Mouse (Mus musculus) layer of hippocampus, postnatal 14 days (tissue): ENCODE measurements around the gene Pacrg. TPM values are rescaled to one million over a fixed set of nuclear protein-coding genes. Genes with fewer than 3 reads are reported as not detected.

Experiments used
- DNase-seq, 2 experiments: peaks; one replicate each; pipeline ENCODE4 v3.0.0; 2021 to 2022; ENCODE audit warnings: low spot score in 2 of 2, mixed read lengths in 1 of 2
- total RNA-seq, 2 experiments: library from RNA; stranded (reverse); gene quantifications; 2 replicates each; pipeline ENCODE4 v1.2.3; 2021

The Pacrg gene
- total RNA-seq, 2 experiments from 2014 or later = 19.4 to 20.8 TPM

GRCm38 (mm10) chr17:10627476-10627875, 212.6 kb downstream of the Pacrg start:
- DNase-seq = no peak

DNA sequence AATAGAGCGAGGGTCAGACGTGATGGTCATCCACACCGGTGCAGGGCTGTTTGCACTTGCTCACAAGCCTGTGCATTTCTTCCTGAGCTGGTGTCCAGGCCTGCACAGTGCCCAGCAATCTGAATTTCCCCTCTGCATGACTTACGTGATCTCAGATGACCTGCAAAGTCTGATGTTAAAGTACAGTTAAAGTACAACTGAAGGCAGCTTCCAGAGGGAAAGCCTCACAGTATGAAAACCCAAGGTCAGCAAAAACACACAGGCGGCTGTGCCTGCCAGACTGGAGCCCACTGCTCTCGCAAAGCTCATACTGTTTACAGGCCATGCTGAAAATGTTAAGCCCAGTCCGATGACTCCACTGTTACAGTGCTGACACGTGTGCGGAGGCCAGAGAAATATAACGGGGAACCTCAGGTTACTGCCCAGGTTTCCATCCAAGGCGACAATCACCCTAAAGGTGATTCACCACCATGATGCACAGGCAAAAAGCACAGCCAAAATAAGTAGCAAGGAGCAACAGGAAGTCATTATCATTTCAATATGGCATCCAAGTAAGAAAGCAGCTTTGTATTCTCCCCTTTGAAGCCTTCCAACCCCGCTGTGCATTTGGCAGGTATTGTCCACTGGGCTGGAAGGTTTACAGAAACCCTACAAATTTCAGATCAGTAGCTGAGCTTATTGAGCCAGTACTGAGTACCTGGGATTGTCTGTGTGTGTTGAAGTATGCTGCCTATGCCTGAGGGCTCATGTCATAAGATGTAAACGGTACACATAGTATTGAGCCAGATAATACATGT, 213.6 kb downstream of the Pacrg start:
- DNase-seq = no peak

- no peak for DNase-seq
Measured at GRCm38 (mm10) chr17:10624699-10625424, 215.2 kb downstream of the Pacrg start.

- no peak for DNase-seq
Measured at GRCm38 (mm10) chr17:10620621-10621020, 219.5 kb downstream of the Pacrg start.

DNA sequence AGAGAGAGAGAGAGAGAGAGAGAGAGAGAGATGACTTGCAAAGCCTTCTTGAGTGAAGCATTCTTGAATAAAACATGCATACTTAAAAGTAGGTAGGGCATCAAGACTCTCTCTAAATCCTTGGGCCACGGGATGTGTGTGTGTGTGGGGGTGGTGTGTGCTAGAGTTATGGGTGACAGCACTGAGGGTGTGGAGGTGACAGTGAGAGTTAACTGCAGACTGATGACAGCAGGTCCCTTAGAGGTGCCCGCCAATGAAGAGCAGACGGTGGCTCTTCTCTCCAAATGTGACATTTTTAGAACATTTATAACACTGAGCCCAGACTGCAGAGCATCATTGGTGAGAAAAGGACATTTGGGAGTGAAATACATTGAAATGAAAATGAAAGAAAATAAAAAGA, 220.2 kb downstream of the Pacrg start:
- peak in 1 of 2 experiments; percentile 71 for DNase-seq

- no peak for DNase-seq
Measured at GRCm38 (mm10) chr17:10617656-10618055, 222.5 kb downstream of the Pacrg start.

DNA sequence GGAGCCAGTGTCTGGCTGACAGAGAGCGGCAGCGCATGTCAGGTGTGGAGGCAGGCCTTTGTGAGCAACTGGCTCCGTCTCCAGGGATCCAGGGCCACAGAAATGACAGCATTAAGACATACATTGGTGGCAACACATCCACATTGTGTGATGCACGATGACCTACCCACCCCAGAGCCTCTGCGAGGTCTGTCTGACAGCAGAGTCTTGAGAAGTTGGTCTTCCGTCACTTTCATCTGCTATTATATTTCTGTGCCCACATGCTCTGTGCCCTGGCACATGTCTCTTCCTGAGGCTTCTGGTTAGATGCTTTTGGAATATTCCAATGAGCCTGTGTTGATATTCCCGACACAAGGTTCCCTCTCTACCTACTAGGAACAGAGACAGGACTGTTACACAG, 224.5 kb downstream of the Pacrg start:
- DNase-seq = no peak

DNA sequence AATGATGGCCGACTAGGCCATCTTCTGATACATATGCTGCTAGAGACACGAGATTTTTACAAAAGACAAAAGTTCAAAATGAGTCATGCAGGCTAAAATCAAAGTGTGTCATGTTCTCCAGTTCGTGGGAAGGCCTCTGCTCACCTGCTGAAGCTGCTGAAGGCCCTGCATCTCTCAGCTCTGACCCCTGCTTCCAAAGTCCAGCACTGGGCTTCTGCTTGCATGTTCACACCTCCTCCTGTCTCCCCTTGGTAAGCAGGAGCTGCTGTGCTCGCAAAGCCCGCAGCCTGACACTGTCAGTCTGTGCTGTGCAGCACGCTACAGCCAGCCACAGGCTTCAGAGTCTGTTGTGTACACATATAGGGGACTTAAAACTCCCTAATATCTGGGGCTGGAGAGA, 225.4 kb downstream of the Pacrg start:
- no peak for DNase-seq

DNA sequence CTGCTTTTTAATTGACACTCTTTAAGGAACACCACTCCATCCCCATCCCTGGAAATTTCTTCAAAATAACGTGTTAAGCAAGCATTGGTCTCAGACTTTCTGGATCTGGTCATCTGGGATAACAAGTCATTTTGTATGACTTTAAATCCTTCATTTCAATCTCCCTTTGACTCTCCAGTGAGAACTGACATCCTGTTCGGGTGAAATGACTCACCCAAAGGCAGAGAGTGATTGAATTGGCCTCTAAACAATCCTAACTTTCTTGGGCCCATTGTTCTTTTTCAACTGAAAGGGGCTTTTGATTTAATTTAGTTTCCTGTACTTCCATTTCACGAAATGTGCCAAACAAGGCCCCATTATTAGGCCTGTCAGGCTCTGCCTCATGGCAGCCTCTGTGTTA, 228.5 kb downstream of the Pacrg start:
- DNase-seq = no peak

DNA sequence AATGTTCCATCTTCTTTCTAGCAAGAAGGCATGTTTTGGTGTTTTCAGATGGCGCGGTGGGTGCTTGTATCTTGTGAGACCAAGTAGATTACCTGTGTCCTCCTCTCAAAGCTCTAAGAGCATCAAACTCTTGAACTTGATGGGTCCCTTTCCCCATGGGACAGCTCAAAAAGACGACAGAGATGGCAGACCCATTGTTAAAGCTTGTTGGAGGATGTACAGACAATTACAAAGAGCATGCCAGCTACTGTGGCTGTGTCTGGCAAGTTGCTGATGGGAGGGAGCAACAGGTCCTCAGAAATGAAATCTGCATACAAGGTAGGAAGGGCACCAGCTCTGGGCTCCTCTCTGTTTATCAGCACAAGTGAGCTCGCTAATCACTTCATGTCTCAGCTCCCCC, 232.0 kb downstream of the Pacrg start:
- DNase-seq = no peak

DNA sequence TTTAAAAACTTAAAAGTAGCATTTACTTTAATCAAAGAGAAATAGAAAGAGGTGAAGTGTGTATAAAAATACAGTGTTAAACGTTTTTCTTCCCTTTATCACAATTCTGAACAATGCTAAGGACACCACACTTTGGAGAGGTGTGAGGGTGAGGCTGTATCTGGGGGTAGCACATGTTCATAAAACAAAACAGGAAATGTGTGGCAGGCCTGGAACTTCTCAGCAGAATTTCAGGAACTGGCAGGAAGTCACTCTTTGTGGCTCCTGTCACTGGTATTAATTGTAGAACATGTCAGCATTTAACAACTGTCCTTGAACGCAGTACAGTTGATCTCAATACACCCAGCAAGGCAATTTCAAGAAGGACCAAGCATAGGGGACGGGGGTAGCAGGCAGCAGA, 234.0 kb downstream of the Pacrg start:
- no peak for DNase-seq

DNA sequence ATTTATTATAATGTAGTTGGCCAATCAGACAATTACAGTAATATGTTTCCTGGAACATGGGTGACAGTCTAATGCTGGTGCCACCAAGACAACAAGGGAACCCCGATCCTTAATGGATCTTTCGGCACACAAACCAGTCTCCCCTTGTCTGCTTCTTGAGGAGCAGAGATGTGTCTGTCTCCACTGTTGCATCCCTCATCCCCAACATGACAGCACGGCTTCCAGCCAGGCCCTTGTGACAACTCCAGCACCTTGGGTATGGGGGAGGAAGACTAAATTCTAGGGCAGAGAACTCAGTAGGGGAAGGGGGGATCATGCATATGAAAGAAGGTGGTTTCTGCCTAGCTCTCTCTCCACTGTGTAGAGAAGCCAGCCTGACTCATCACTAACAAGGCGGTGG, 242.4 kb downstream of the Pacrg start:
- DNase-seq = no peak

DNA sequence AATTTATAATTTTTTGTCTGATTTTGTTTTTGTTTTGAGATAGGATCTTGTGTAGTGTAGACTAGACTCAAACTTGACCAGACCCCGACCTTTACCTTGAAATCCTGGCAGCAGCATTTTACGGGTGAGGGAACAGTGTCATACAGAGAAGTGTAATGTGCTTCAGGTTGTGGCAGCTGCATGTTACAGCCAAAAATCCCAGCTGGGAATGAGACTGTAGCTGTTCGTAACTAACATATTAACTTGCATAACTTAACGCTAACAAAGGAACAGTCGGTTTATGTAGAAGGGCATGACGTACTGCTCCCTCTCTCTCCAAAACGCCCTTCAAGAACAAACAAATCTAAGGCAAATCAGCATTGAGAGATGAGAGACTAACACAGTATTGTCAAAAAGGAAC, 250.5 kb downstream of the Pacrg start:
- DNase-seq = no peak

DNA sequence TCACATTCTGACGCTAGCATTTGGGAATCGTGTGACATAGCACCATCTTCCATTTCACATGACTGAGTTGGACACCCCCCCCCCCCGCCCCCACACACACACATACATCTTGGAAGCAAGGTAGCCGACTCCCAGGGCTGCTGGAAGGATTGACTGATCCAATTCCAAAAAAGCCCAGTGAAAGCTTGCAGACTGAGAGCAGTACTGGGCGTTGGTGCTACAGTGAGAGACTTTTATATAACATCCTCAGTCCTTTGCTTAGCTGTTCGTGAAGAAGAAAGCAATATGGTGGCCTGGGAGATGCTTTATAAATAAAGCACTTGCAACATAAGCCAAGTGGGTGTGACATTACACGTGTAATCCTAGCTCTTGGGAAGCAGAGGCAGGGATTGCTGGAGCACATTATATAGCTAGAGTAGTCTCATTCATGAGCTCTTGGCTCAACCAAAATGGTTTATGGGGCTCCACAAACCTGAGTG, 251.2 kb downstream of the Pacrg start:
- no peak for DNase-seq

GRCm38 (mm10) chr17:10583301-10583700, 256.8 kb downstream of the Pacrg start:
- DNase-seq = no peak

- DNase-seq = no peak
Measured at GRCm38 (mm10) chr17:10575306-10575705, 264.8 kb downstream of the Pacrg start.

GRCm38 (mm10) chr17:10572436-10572835, 267.7 kb downstream of the Pacrg start:
- no peak for DNase-seq

GRCm38 (mm10) chr17:10569270-10569669, 270.8 kb downstream of the Pacrg start:
- no peak for DNase-seq

DNA sequence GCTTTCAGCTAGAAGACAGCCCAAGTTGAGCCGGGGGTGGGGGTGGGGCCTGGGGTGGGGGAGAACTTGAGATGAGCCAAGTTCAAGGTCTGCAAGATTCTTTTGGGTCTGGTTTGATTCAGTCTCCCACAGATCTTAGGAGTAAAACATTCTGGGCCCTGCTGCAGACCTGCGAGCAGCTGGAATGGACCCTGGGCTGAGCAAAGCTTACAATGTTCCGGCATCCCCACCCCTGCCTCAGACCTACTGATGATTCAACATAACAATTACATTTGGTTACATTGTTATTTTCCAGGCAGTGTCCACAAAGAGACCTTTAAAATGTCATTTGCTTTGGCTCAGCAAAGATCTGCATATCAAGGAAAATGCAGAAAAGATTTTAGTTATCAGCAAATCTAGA, 272.7 kb downstream of the Pacrg start:
- no peak for DNase-seq

DNA sequence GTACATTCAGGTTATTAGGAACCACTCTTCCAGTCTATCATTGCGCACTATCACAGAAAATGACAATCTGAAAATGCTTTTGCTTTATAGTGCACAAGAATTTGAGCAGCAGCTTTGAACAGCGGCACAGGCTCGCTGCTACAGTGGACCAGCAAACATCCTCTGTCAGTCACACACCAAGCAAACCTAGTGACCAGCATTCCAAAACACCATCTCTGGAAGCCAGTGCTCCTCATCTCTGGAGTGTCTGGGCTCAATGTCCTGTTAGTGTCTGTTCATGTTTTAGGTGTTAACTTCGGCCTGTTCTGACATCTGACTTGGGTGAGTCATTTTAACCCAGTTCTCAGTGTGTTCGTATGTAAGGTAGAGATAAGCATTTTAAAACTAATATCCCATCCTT, 275.9 kb downstream of the Pacrg start:
- DNase-seq = no peak

- DNase-seq = no peak
Measured at GRCm38 (mm10) chr17:10562871-10563270, 277.2 kb downstream of the Pacrg start.

GRCm38 (mm10) chr17:10560053-10560452, 280.1 kb downstream of the Pacrg start:
- DNase-seq = no peak

GRCm38 (mm10) chr17:10558671-10559070, 281.4 kb downstream of the Pacrg start:
- DNase-seq = no peak
